Mouse (Mus musculus) intestine, postnatal 0 days (tissue): Measurements from ENCODE around the gene Kng1. TPM values are rescaled to one million over a fixed set of nuclear protein-coding genes. Genes with fewer than 3 reads are reported as not detected.
A peak's percentile ranks its signal among the peaks of the same experiment; 100 is the strongest.

Experiments used
- ATAC-seq: fragments of 200-750 bp; cut with Nextera tagmentation; 2 replicates; pipeline ENCODE4 v1.8.0; 2017; ENCODE audit warnings: mild to moderate bottlenecking, moderate TSS enrichment, moderate library complexity
- H3K27ac ChIP-seq: fragments of 300-500 bp; sonication (generic); 2 replicates; pipeline ENCODE4 v1.5.1; 2014; ENCODE audit warnings: mild to moderate bottlenecking, low read depth, low read length, moderate library complexity
- H3K27me3 ChIP-seq: fragments of 300-500 bp; sonication (generic); replicated peaks from 2 replicates; pipeline ENCODE4 v1.6.1; 2014; ENCODE audit warnings: low read length, mixed read lengths; ENCODE audit not compliant: control insufficient read depth, insufficient read depth
- H3K36me3 ChIP-seq: fragments of 300-500 bp; sonication (generic); 2 replicates; pipeline ENCODE4 v1.6.1; 2014; ENCODE audit warnings: mild to moderate bottlenecking, moderate library complexity; ENCODE audit not compliant: control insufficient read depth, insufficient read depth
- H3K4me1 ChIP-seq: fragments of 300-500 bp; sonication (generic); replicated peaks from 2 replicates; pipeline ENCODE4 v1.6.1; 2014; ENCODE audit warnings: antibody characterized with exemption, low read length, mixed read lengths; ENCODE audit not compliant: control insufficient read depth, insufficient read depth
- H3K4me2 ChIP-seq: fragments of 300-500 bp; sonication (generic); replicated peaks from 2 replicates; pipeline ENCODE4 v1.6.1; 2014; ENCODE audit warnings: low read depth, mild to moderate bottlenecking, moderate library complexity
- H3K4me3 ChIP-seq: fragments of 300-500 bp; sonication (generic); 2 replicates; pipeline ENCODE4 v1.5.1; 2014; ENCODE audit warnings: low read depth, low read length
- H3K9ac ChIP-seq: fragments of 300-500 bp; sonication (generic); 2 replicates; pipeline ENCODE4 v1.6.1; 2014; ENCODE audit warnings: mild to moderate bottlenecking, low read depth, low read length
- H3K9me3 ChIP-seq: fragments of 300-500 bp; sonication (generic); 2 replicates; pipeline ENCODE4 v1.6.1; 2016; ENCODE audit warnings: mixed run types; ENCODE audit not compliant: control insufficient read depth
- CTCF ChIP-seq: sonication (generic); IDR thresholded peaks from 2 replicates; pipeline ENCODE4 v1.5.1; 2016; ENCODE audit warnings: low read depth, mild to moderate bottlenecking, control low read depth, antibody characterized with exemption, moderate library complexity
- WGBS: fragments of 180-500 bp; shearing (Covaris S2); extraction: QIAGEN DNeasy Blood & Tissue Kit; methylation state at CpG from one replicate; pipeline ENCODE4 v1.1.7; 2014; 5-methylcytosine and 5-hydroxymethylcytosine counted together
- polyA plus RNA-seq: library from polyadenylated mRNA; unstranded; fragments of >200 nt; fragmentation: Nextera tagmentation; extraction: Ambion mirVana; gene quantifications from 2 replicates; pipeline ENCODE4 v1.2.1, GENCODE M21; 2015

The Kng1 gene
- polyA plus RNA-seq, 1 experiment from 2014 or later, result 1.7 TPM

GRCm38 (mm10) chr16:23109350-23110280 is 52.0 kb downstream of the Kng1 start:
- Histone ChIP-seq H3K4me1 (no peaks in the 10 kb centered on the region), H3K9me3 (no peaks in the 10 kb centered on the region), H3K27me3 (no peaks in the 10 kb centered on the region), H3K36me3 (peaks cover 52% of the 10 kb centered on the region), H3K4me2 (peak overlapping the region; percentile 76), H3K4me3 (peak overlapping the region; percentile 97), H3K9ac (peak overlapping the region; percentile 100), H3K27ac (no peak overlapping the region)
- ATAC-seq, result no peak
- 27% methylated on average over 5 of the region's 5 CpGs for WGBS
- no peak for TF ChIP-seq CTCF

GRCm38 (mm10) chr16:23112348-23112747 is 54.7 kb downstream of the Kng1 start:
- Histone ChIP-seq H3K4me2 (no peak overlapping the region), H3K27me3 (no peaks in the 10 kb centered on the region), H3K4me3 (no peak overlapping the region), H3K9ac (no peak overlapping the region), H3K4me1 (no peaks in the 10 kb centered on the region), H3K27ac (no peak overlapping the region), H3K9me3 (no peaks in the 10 kb centered on the region), H3K36me3 (peaks cover 62% of the 10 kb centered on the region)
- ATAC-seq, result no peak
- WGBS, result 66% methylated on average over 12 of the region's 12 CpGs
- TF ChIP-seq CTCF, result no peak

- peaks cover 66% of the 10 kb centered on the region for H3K36me3 ChIP-seq
- ATAC-seq, result no peak
- TF ChIP-seq CTCF, result no peak
Observed at GRCm38 (mm10) chr16:23112861-23113435, 55.3 kb downstream of the Kng1 start.

GRCm38 (mm10) chr16:23113903-23114302 is 56.2 kb downstream of the Kng1 start:
- no peaks in the 10 kb centered on the region for H3K27me3 ChIP-seq
- no peak overlapping the region for H3K4me3 ChIP-seq
- peaks cover 65% of the 10 kb centered on the region for H3K36me3 ChIP-seq
- no peak overlapping the region for H3K9ac ChIP-seq
- H3K9me3 ChIP-seq, result no peaks in the 10 kb centered on the region
- TF ChIP-seq CTCF, result no peak
- no peak overlapping the region for H3K27ac ChIP-seq
- H3K4me1 ChIP-seq, result no peaks in the 10 kb centered on the region
- ATAC-seq, result no peak
- no peak overlapping the region for H3K4me2 ChIP-seq

More at GRCm38 (mm10) chr16:23112861-23113435, 55.3 kb downstream of the Kng1 start:
- Histone ChIP-seq H3K4me3 (no peak overlapping the region), H3K27ac (no peak overlapping the region), H3K27me3 (no peaks in the 10 kb centered on the region), H3K9ac (no peak overlapping the region), H3K4me1 (no peaks in the 10 kb centered on the region), H3K9me3 (no peaks in the 10 kb centered on the region), H3K4me2 (no peak overlapping the region)
- WGBS, result 32% methylated on average over 9 of the region's 9 CpGs

GRCm38 (mm10) chr16:23114339-23115171 is 56.9 kb downstream of the Kng1 start:
- Histone ChIP-seq H3K4me2 (no peak overlapping the region), H3K9me3 (no peaks in the 10 kb centered on the region), H3K9ac (no peak overlapping the region), H3K4me3 (no peak overlapping the region), H3K4me1 (no peaks in the 10 kb centered on the region), H3K27me3 (no peaks in the 10 kb centered on the region), H3K27ac (0 out of 2 replicates have a peak overlapping the region, but pooled peaks have one; percentile 21), H3K36me3 (peaks cover 58% of the 10 kb centered on the region)
- TF ChIP-seq CTCF, result no peak
- peak; percentile 17; the same call in 1 of the 2 replicates for ATAC-seq
- 57% methylated on average over 5 of the region's 5 CpGs for WGBS

- Histone ChIP-seq H3K27me3 (no peaks in the 10 kb centered on the region), H3K4me1 (no peaks in the 10 kb centered on the region), H3K27ac (no peak overlapping the region), H3K4me2 (no peak overlapping the region), H3K4me3 (no peak overlapping the region), H3K9ac (no peak overlapping the region), H3K9me3 (no peaks in the 10 kb centered on the region), H3K36me3 (peaks cover 57% of the 10 kb centered on the region)
- ATAC-seq, result no peak
- WGBS, result 72% methylated on average over 3 of the region's 3 CpGs
- no peak for TF ChIP-seq CTCF
Observed at GRCm38 (mm10) chr16:23115486-23115885, 57.8 kb downstream of the Kng1 start.
